Mouse (Mus musculus): ENCODE measurements around the gene Etfa. TPM values are rescaled to one million over a fixed set of nuclear protein-coding genes. Genes with fewer than 3 reads are reported as not detected.

Etfa gene
- polyA plus RNA-seq, 1 experiment, result 62.1 TPM

DNA sequence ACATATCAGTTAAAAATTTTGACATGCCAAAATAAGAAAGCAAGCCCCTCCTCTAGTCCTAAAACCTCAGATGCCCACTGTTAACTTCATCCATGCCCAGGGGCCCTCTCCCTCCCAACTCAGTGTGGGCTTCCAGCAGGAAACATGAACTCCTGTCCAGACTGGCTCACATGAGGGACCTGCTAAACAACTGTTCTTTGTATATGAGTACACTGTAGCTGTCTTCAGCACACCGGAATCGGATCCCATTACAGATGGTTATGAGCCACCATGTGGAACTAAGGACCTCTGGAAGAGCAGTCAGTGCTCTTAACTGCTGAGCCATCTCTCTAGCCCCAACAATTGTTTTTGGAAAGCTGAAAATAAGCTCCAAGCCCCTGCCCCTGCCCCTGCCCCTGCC is 105.3 kb downstream of the Etfa start:
- 79% methylated on average over 2 of the region's 2 CpGs for WGBS
- no peak overlapping the region for H3K27ac ChIP-seq (ENCODE audit: insufficient read depth, low read depth, low read length)
- TF ChIP-seq POLR2A (IDR thresholded peaks at IDR 0.05; ENCODE audit: low read depth, low read length) (no peak), CTCF (IDR thresholded peaks at IDR 0.05; ENCODE audit: extremely low read depth, insufficient read length, insufficient replicate concordance, low read depth, low read length) (no peak)
- H3K4me1 ChIP-seq (ENCODE audit: control insufficient read depth, insufficient read depth, insufficient read length, low read length), result peaks cover 13% of the 10 kb centered on the region
- no peak overlapping the region for H3K4me3 ChIP-seq (ENCODE audit: low read depth, low read length)
- no peaks in the 10 kb centered on the region for H3K27me3 ChIP-seq (ENCODE audit: control insufficient read depth, insufficient read depth, low read length)
- H3K36me3 ChIP-seq (ENCODE audit: control insufficient read depth, insufficient read depth, low read length), result no peaks in the 10 kb centered on the region

DNA sequence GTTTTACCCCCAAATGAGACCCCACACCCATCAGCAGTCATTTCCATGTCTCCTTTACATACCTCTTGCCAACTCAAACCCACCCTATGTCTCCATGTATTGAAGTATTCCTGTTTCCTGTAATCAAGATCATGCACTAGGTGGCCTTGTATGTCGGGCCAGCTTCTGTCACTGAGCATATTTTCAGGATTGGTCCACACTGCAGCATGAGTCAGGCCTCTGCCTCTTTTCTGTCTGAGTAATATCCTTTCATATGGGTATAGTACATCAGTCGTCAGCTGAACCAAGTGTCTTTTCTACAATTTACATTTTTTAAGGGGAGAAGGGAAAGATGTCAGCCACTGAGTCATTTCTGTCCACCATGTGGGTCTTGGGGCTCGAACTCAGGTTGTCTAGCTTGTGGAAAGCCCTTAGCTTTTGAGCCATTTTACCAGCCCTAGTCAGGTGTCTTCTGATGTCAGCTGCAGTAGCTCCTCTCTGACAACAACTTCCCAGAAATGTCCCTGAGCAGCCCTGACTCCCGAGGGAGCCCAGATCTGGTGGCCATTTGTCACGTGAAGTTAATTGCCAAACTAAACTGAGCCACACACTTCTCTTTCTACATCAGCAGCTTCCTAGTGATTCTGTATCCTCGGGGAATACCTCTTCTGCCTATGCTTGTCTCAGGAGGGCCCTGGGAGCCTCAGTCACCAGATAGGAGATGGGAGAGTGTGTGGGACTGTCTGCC is 106.9 kb downstream of the Etfa start:
- Histone ChIP-seq H3K4me3 (ENCODE audit: low read depth, low read length) (no peak overlapping the region), H3K27me3 (ENCODE audit: control insufficient read depth, insufficient read depth, low read length) (no peaks in the 10 kb centered on the region), H3K27ac (ENCODE audit: insufficient read depth, low read depth, low read length) (no peak overlapping the region), H3K4me1 (ENCODE audit: control insufficient read depth, insufficient read depth, insufficient read length, low read length) (peaks cover 4% of the 10 kb centered on the region; the same call in 1 of the 2 replicates), H3K36me3 (ENCODE audit: control insufficient read depth, insufficient read depth, low read length) (no peaks in the 10 kb centered on the region)
- TF ChIP-seq CTCF (IDR thresholded peaks at IDR 0.05; ENCODE audit: extremely low read depth, insufficient read length, insufficient replicate concordance, low read depth, low read length) (no peak), POLR2A (IDR thresholded peaks at IDR 0.05; ENCODE audit: low read depth, low read length) (no peak)
- WGBS, result 83% methylated on average over 6 of the region's 6 CpGs

Other genes starting within 250 kb of the Etfa start
- gene Nrg4, start 185.4 kb downstream of the Etfa start, polyA plus RNA-seq (2012; rRNA removed), result 1.5 and 1.9 TPM in 2 replicates
- 0.95 and 1.3 TPM in 2 replicates for gene Tmem266, start 185.3 kb downstream of the Etfa start, polyA plus RNA-seq (2012; rRNA removed)
- 2.2 and 3.4 TPM in 2 replicates for gene Isl2, start 26.4 kb upstream of the Etfa start, polyA plus RNA-seq (2012; rRNA removed)

All from small intestine, adult 2 months (tissue).